Mouse (Mus musculus): Measurements from ENCODE around the gene Rnf11. TPM values are rescaled to one million over a fixed set of nuclear protein-coding genes. Genes with fewer than 3 reads are reported as not detected.

The Rnf11 gene
- total and polyA plus RNA-seq, 3 experiments, result 8.6 to 8.7 TPM; not detected in 1

GRCm38 (mm10) chr4:109472566-109472965 lies 12.0 kb downstream of the Rnf11 start:
- Histone ChIP-seq H3K9me3 (replicated peaks; ENCODE audit: insufficient read depth, low read length) (no peaks in the 10 kb centered on the region), H3K27me3 (ENCODE audit: control insufficient read depth in 1 of 2, insufficient read depth in 2 of 2, low read length in 2 of 2) (no peaks in the 10 kb centered on the region; a peak in 1 of 4 replicates), H3K36me3 (ENCODE audit: control insufficient read depth in 1 of 2, insufficient read depth in 2 of 2, low read length in 2 of 2) (peaks cover 0 to 45% of the 10 kb centered on the region in 2 experiments; a peak in 3 of 4 replicates), H3K27ac (ENCODE audit: control insufficient read depth, low read depth, low read length) (no peak overlapping the region), H3K4me3 (ENCODE audit: control insufficient read depth in 1 of 2, insufficient read depth in 1 of 2, low read depth in 2 of 2, low read length in 2 of 2) (no peak overlapping the region), H3K9ac (ENCODE audit: control insufficient read depth, low read depth, low read length, poor library complexity, severe bottlenecking) (no peak overlapping the region), H3K4me1 (ENCODE audit: control insufficient read depth in 1 of 2, insufficient read depth in 2 of 2, low read length in 2 of 2) (peaks cover 13 to 15% of the 10 kb centered on the region in 2 experiments), H3K79me2 (ENCODE audit: control insufficient read depth, insufficient read depth, low read length, poor library complexity) (peaks cover 46% of the 10 kb centered on the region)
- no peak for TF ChIP-seq HCFC1 (IDR thresholded peaks at IDR 0.05; ENCODE audit: low read depth, low read length)
- TF ChIP-seq CHD2 (IDR thresholded peaks at IDR 0.05; ENCODE audit: low read length), result no peak
- TF ChIP-seq GABPA (IDR thresholded peaks at IDR 0.05; ENCODE audit: low read depth, low read length), result no peak
- no peak for TF ChIP-seq UBTF (IDR thresholded peaks at IDR 0.05; ENCODE audit: borderline replicate concordance, insufficient read depth, low read depth, low read length)
- no peak for TF ChIP-seq NELFE (IDR thresholded peaks at IDR 0.05; ENCODE audit: low read depth, low read length)
- no peak for TF ChIP-seq BHLHE40 (IDR thresholded peaks at IDR 0.05; ENCODE audit: borderline replicate concordance, low read depth, low read length)
- no peak for TF ChIP-seq MYC (IDR thresholded peaks at IDR 0.05; ENCODE audit: low read depth, low read length)
- no peak for TF ChIP-seq SMC3 (IDR thresholded peaks at IDR 0.05; ENCODE audit: low read depth, low read length)
- no peak for TF ChIP-seq USF2 (IDR thresholded peaks at IDR 0.05; ENCODE audit: borderline replicate concordance in 1 of 2, insufficient read depth in 1 of 2, low read depth in 1 of 2, low read length in 2 of 2)
- no peak for TF ChIP-seq TCF12 (IDR thresholded peaks at IDR 0.05; ENCODE audit: low read depth, low read length)
- TF ChIP-seq KAT2A (conservative IDR thresholded peaks at IDR 0.05; ENCODE audit: low read depth, low read length), result no peak
- TF ChIP-seq TAL1 (IDR thresholded peaks at IDR 0.05; ENCODE audit: low read length), result no peak
- no peak for DNase-seq (ENCODE audit: low read depth, low spot score)

- Histone ChIP-seq H3K36me3 (ENCODE audit: control insufficient read depth in 1 of 2, insufficient read depth in 2 of 2, low read length in 2 of 2) (peaks cover 0 to 46% of the 10 kb centered on the region in 2 experiments; a peak in 3 of 4 replicates), H3K9me3 (replicated peaks; ENCODE audit: insufficient read depth, low read length) (no peaks in the 10 kb centered on the region), H3K27me3 (ENCODE audit: control insufficient read depth in 1 of 2, insufficient read depth in 2 of 2, low read length in 2 of 2) (no peaks in the 10 kb centered on the region), H3K4me1 (ENCODE audit: control insufficient read depth in 1 of 2, insufficient read depth in 2 of 2, low read length in 2 of 2) (peaks cover 12 to 13% of the 10 kb centered on the region in 2 experiments), H3K4me3 (ENCODE audit: control insufficient read depth in 1 of 2, insufficient read depth in 1 of 2, low read depth in 2 of 2, low read length in 2 of 2) (no peak overlapping the region), H3K9ac (ENCODE audit: control insufficient read depth, low read depth, low read length, poor library complexity, severe bottlenecking) (no peak overlapping the region), H3K27ac (ENCODE audit: control insufficient read depth, low read depth, low read length) (no peak overlapping the region), H3K79me2 (ENCODE audit: control insufficient read depth, insufficient read depth, low read length, poor library complexity) (peaks cover 50% of the 10 kb centered on the region)
- TF ChIP-seq E2F4 (IDR thresholded peaks at IDR 0.05; ENCODE audit: borderline replicate concordance, low read depth, low read length), result no peak
- no peak for TF ChIP-seq CTCF (IDR thresholded peaks at IDR 0.05 in 2 of 3, conservative IDR thresholded peaks at IDR 0.05 in 1 of 3; ENCODE audit: control insufficient read depth in 1 of 3, insufficient read depth in 1 of 3, low read depth in 2 of 3, low read length in 3 of 3, poor library complexity in 1 of 3, severe bottlenecking in 1 of 3)
- TF ChIP-seq HCFC1 (IDR thresholded peaks at IDR 0.05; ENCODE audit: low read depth, low read length), result no peak
- TF ChIP-seq GABPA (IDR thresholded peaks at IDR 0.05; ENCODE audit: low read depth, low read length), result peak; percentile 63; the same call in 1 of the 2 replicates
- no peak for TF ChIP-seq CHD2 (IDR thresholded peaks at IDR 0.05; ENCODE audit: low read length)
- TF ChIP-seq ZC3H11A (IDR thresholded peaks at IDR 0.05; ENCODE audit: low read depth, low read length), result no peak
- DNase-seq (ENCODE audit: low read depth, low spot score), result peak; percentile 36
Measured at GRCm38 (mm10) chr4:109471606-109472005, 12.9 kb downstream of the Rnf11 start.
